Mouse (Mus musculus): ENCODE measurements at regions not wholly inside any gene's neighbourhood (a gene's known extent, or its start where the extent isn't known, plus 50 kb on each side); places are given as distances from the start of the nearest gene placed in this dataset.

GRCm38 (mm10) chr12:26091865-26092264, 323.2 kb downstream of the Rnf144a start:
- TF ChIP-seq CTCF (IDR thresholded peaks at IDR 0.05; ENCODE audit: control insufficient read depth, insufficient read depth, insufficient read length), result no peak
- TF ChIP-seq MAX (IDR thresholded peaks at IDR 0.05), result no peak
- TF ChIP-seq USF1 (IDR thresholded peaks at IDR 0.05; ENCODE audit: low read depth), result no peak
- no peak for TF ChIP-seq CEBPB (IDR thresholded peaks at IDR 0.05; ENCODE audit: low read depth)
- no peak for TF ChIP-seq MYOD1 (IDR thresholded peaks at IDR 0.05; ENCODE audit: control insufficient read depth, insufficient read length, low read depth)
- no peak for TF ChIP-seq MYOG (IDR thresholded peaks at IDR 0.05; ENCODE audit: control insufficient read depth, extremely low read depth, insufficient read length)
- no peak for TF ChIP-seq FOSL1 (IDR thresholded peaks at IDR 0.05; ENCODE audit: insufficient read depth, low read length, poor library complexity, severe bottlenecking)
